Mouse (Mus musculus) cortical plate, adult 2 months (tissue): Measurements from ENCODE around the gene Xkr7.

Experiments used
- CTCF ChIP-seq: fragments of 200-500 bp; IDR thresholded peaks from 2 replicates; pipeline ENCODE4 v1.5.1; 2011; ENCODE audit warnings: mild to moderate bottlenecking, control low read depth, low read length; ENCODE audit not compliant: insufficient read depth; ENCODE audit errors: extremely low read depth
- POLR2A ChIP-seq: fragments of 200-500 bp; IDR thresholded peaks from 2 replicates; pipeline ENCODE4 v1.6.1; 2011; ENCODE audit warnings: mild to moderate bottlenecking, low read length, control low read depth; ENCODE audit not compliant: insufficient read depth; ENCODE audit errors: extremely low read depth

- no peak for TF ChIP-seq POLR2A
- TF ChIP-seq CTCF = no peak
Observed at GRCm38 (mm10) chr2:153052700-153053351, 21.2 kb downstream of the Xkr7 start.
